25 mouse cellular contexts compared by ENCODE assay signal in genomic region chr10:85136573-85136972, GRCm38 (mm10). TPM values are rescaled to one million over a fixed set of nuclear protein-coding genes. Genes with fewer than 3 reads are reported as not detected.
"Had no signal": no experiment of that assay in that cellular context is flagged by ENCODE, and none has a peak within 500 bp of the region (broad histone marks: within the 10 kb centered on the region; RNA-seq: fewer than 3 reads in every experiment).

No protein-coding gene starts in this region.

- H3K4me2 ChIP-seq: embryonic facial prominence, embryonic 12.5 days; embryonic facial prominence, embryonic 13.5 days; embryonic facial prominence, embryonic 15.5 days; forebrain, embryonic 12.5 days; forebrain, embryonic 13.5 days; forebrain, embryonic 15.5 days had no signal

- H3K9me3 ChIP-seq: embryonic facial prominence, embryonic 10.5 days; embryonic facial prominence, embryonic 12.5 days; embryonic facial prominence, embryonic 13.5 days; embryonic facial prominence, embryonic 15.5 days; forebrain, embryonic 10.5 days; forebrain, embryonic 12.5 days; forebrain, embryonic 13.5 days; forebrain, embryonic 15.5 days had no signal

- H3K4me1 ChIP-seq: embryonic facial prominence, embryonic 10.5 days; embryonic facial prominence, embryonic 12.5 days; embryonic facial prominence, embryonic 13.5 days; embryonic facial prominence, embryonic 15.5 days; forebrain, embryonic 13.5 days; forebrain, embryonic 15.5 days had no signal

- H3K27me3 ChIP-seq: embryonic facial prominence, embryonic 12.5 days; embryonic facial prominence, embryonic 13.5 days; embryonic facial prominence, embryonic 15.5 days; forebrain, embryonic 12.5 days; forebrain, embryonic 13.5 days; forebrain, embryonic 15.5 days had no signal

- H3K4me3 ChIP-seq: embryonic facial prominence, embryonic 10.5 days; embryonic facial prominence, embryonic 12.5 days; embryonic facial prominence, embryonic 13.5 days; embryonic facial prominence, embryonic 15.5 days; erythroblast, embryonic 14.5 days; forebrain, embryonic 10.5 days; forebrain, embryonic 12.5 days; forebrain, embryonic 13.5 days; forebrain, embryonic 15.5 days; gastrocnemius, adult 2 months; heart, adult 2 months had no signal

- DNase-seq: cerebellum, adult 8-10 months; cerebellum, adult 9-10 months; cerebellum, adult 9-11 months; cerebellum, postnatal 10 days; cerebellum, postnatal 14 days; cerebellum, postnatal 25 days; cerebellum, postnatal 36 days; embryo, embryonic 11 days; forebrain, postnatal 0 days; gastrocnemius, adult 2 months; gastrocnemius, postnatal 10 days; gastrocnemius, postnatal 14 days; gastrocnemius, postnatal 25 days; gastrocnemius, postnatal 36 days; heart, adult 18-20 months; heart, adult 2 months had no signal

- H3K27ac ChIP-seq: embryonic facial prominence, embryonic 10.5 days; embryonic facial prominence, embryonic 12.5 days; embryonic facial prominence, embryonic 13.5 days; embryonic facial prominence, embryonic 15.5 days; forebrain, embryonic 10.5 days; forebrain, embryonic 12.5 days; forebrain, embryonic 13.5 days; forebrain, embryonic 15.5 days; gastrocnemius, adult 2 months; heart, adult 2 months had no signal

RNA-seq across cellular contexts. Expression of gene Mterf2, which starts 8.7 kb away (rescaled TPM):
- polyA plus RNA-seq: erythroblast, embryonic 14.5 days had no signal

RNA-seq across cellular contexts. Expression of gene Fhl4, which starts 34.3 kb away (rescaled TPM):
- polyA plus RNA-seq: erythroblast, embryonic 14.5 days had no signal
